Mouse (Mus musculus): Measurements from ENCODE around the gene Jph3. TPM values are rescaled to one million over a fixed set of nuclear protein-coding genes. Genes with fewer than 3 reads are reported as not detected.

Gene Jph3
- 138 and 159 TPM in 2 replicates for polyA plus RNA-seq (2012; rRNA removed)

- DNase-seq (ENCODE audit: extremely low spot score in 1 of 2, low spot score in 1 of 2), result no peak
Observed at GRCm38 (mm10) chr8:121729323-121729722, at the start of gene Jph3. Gene Jph3, plus strand, starts transcription at chr8:121729623.

- DNase-seq (ENCODE audit: extremely low spot score in 1 of 2, low spot score in 1 of 2), result no peak
Observed at GRCm38 (mm10) chr8:121680896-121681295, 48.5 kb upstream of the Jph3 start.

- DNase-seq (ENCODE audit: extremely low spot score in 1 of 2, low spot score in 1 of 2), result no peak
Observed at GRCm38 (mm10) chr8:121681457-121681856, 48.0 kb upstream of the Jph3 start.

- DNase-seq (ENCODE audit: extremely low spot score in 1 of 2, low spot score in 1 of 2), result no peak
Observed at GRCm38 (mm10) chr8:121683083-121683832, 46.2 kb upstream of the Jph3 start.

GRCm38 (mm10) chr8:121685419-121685818 is 44.0 kb upstream of the Jph3 start:
- peak in 1 of 2 experiments; percentile 68 for DNase-seq (ENCODE audit: extremely low spot score in 1 of 2, low spot score in 1 of 2)

GRCm38 (mm10) chr8:121687455-121688161 is 41.8 kb upstream of the Jph3 start:
- peak; percentile 49 to 70 for DNase-seq (ENCODE audit: extremely low spot score in 1 of 2, low spot score in 1 of 2)

- DNase-seq (ENCODE audit: extremely low spot score in 1 of 2, low spot score in 1 of 2), result no peak
Observed at GRCm38 (mm10) chr8:121688496-121688895, 40.9 kb upstream of the Jph3 start.

GRCm38 (mm10) chr8:121694453-121694852 is 35.0 kb upstream of the Jph3 start:
- DNase-seq (ENCODE audit: extremely low spot score in 1 of 2, low spot score in 1 of 2), result peak in 1 of 2 experiments; percentile 71

- no peak for DNase-seq (ENCODE audit: extremely low spot score in 1 of 2, low spot score in 1 of 2)
Observed at GRCm38 (mm10) chr8:121695585-121696184, 33.7 kb upstream of the Jph3 start.

GRCm38 (mm10) chr8:121697735-121698614 is 31.4 kb upstream of the Jph3 start:
- DNase-seq (ENCODE audit: extremely low spot score in 1 of 2, low spot score in 1 of 2), result peak in 1 of 2 experiments; percentile 51

- no peak for DNase-seq (ENCODE audit: extremely low spot score in 1 of 2, low spot score in 1 of 2)
Observed at GRCm38 (mm10) chr8:121698615-121699101, 30.8 kb upstream of the Jph3 start.

- DNase-seq (ENCODE audit: extremely low spot score in 1 of 2, low spot score in 1 of 2), result no peak
Observed at GRCm38 (mm10) chr8:121699936-121700335, 29.5 kb upstream of the Jph3 start.

- DNase-seq (ENCODE audit: extremely low spot score in 1 of 2, low spot score in 1 of 2), result no peak
Observed at GRCm38 (mm10) chr8:121705174-121705573, 24.2 kb upstream of the Jph3 start.

GRCm38 (mm10) chr8:121706956-121707355 is 22.5 kb upstream of the Jph3 start:
- no peak for DNase-seq (ENCODE audit: extremely low spot score in 1 of 2, low spot score in 1 of 2)

- DNase-seq (ENCODE audit: extremely low spot score in 1 of 2, low spot score in 1 of 2), result no peak
Observed at GRCm38 (mm10) chr8:121708406-121708805, 21.0 kb upstream of the Jph3 start.

- DNase-seq (ENCODE audit: extremely low spot score in 1 of 2, low spot score in 1 of 2), result no peak
Observed at GRCm38 (mm10) chr8:121717502-121717901, 11.9 kb upstream of the Jph3 start.

- peak; percentile 90 to 98 for DNase-seq (ENCODE audit: extremely low spot score in 1 of 2, low spot score in 1 of 2)
Observed at GRCm38 (mm10) chr8:121717982-121718425, 11.4 kb upstream of the Jph3 start.

GRCm38 (mm10) chr8:121718925-121719324 is 10.5 kb upstream of the Jph3 start:
- no peak for DNase-seq (ENCODE audit: extremely low spot score in 1 of 2, low spot score in 1 of 2)

GRCm38 (mm10) chr8:121721072-121721471 is 8.4 kb upstream of the Jph3 start:
- no peak for DNase-seq (ENCODE audit: extremely low spot score in 1 of 2, low spot score in 1 of 2)

GRCm38 (mm10) chr8:121723846-121724245 is 5.6 kb upstream of the Jph3 start:
- no peak for DNase-seq (ENCODE audit: extremely low spot score in 1 of 2, low spot score in 1 of 2)

Measured in frontal cortex, adult 2 months (tissue).